Mouse (Mus musculus): ENCODE results near the gene Krt33a. TPM values are rescaled to one million over a fixed set of nuclear protein-coding genes. Genes with fewer than 3 reads are reported as not detected.

The Krt33a gene
- total and polyA plus RNA-seq, 3 experiments = not detected

GRCm38 (mm10) chr11:99993620-99994383 lies 22.2 kb downstream of the Krt33a start, which contains the start of gene Krtap17-1:
Krtap17-1 (minus strand) TSS chr11:99993994.
- Histone ChIP-seq H3K36me3 (ENCODE audit: control insufficient read depth in 1 of 2, insufficient read depth in 2 of 2, low read length in 2 of 2) (no peaks in the 10 kb centered on the region), H3K9me3 (replicated peaks; ENCODE audit: insufficient read depth, low read length) (no peaks in the 10 kb centered on the region), H3K79me2 (ENCODE audit: control insufficient read depth, insufficient read depth, low read length, poor library complexity) (no peaks in the 10 kb centered on the region), H3K9ac (ENCODE audit: control insufficient read depth, low read depth, low read length, poor library complexity, severe bottlenecking) (no peak within 1 kb of the TSS), H3K27me3 (ENCODE audit: control insufficient read depth in 1 of 2, insufficient read depth in 2 of 2, low read length in 2 of 2) (no peaks in the 10 kb centered on the region), H3K4me3 (ENCODE audit: control insufficient read depth in 1 of 2, insufficient read depth in 1 of 2, low read depth in 2 of 2, low read length in 2 of 2) (no peak within 1 kb of the TSS), H3K4me1 (ENCODE audit: control insufficient read depth in 1 of 2, insufficient read depth in 2 of 2, low read length in 2 of 2) (no peaks in the 10 kb centered on the region), H3K27ac (ENCODE audit: control insufficient read depth, low read depth, low read length) (no peak within 1 kb of the TSS)
- TF ChIP-seq POLR2AphosphoS2 (IDR thresholded peaks at IDR 0.05; ENCODE audit: low read length) (no peak), NELFE (IDR thresholded peaks at IDR 0.05; ENCODE audit: low read depth, low read length) (no peak), RAD21 (IDR thresholded peaks at IDR 0.05; ENCODE audit: low read depth, low read length) (no peak), MYC (IDR thresholded peaks at IDR 0.05; ENCODE audit: low read depth, low read length) (no peak), JUND (IDR thresholded peaks at IDR 0.05; ENCODE audit: low read depth, low read length) (no peak), ZNF384 (IDR thresholded peaks at IDR 0.05; ENCODE audit: low read depth, low read length) (no peak)
- DNase-seq (ENCODE audit: low read depth, low spot score) = no peak

GRCm38 (mm10) chr11:99990571-99990970 lies 25.4 kb downstream of the Krt33a start:
- no peaks in the 10 kb centered on the region for H3K36me3 ChIP-seq (ENCODE audit: control insufficient read depth in 1 of 2, insufficient read depth in 2 of 2, low read length in 2 of 2)
- H3K27me3 ChIP-seq (ENCODE audit: control insufficient read depth in 1 of 2, insufficient read depth in 2 of 2, low read length in 2 of 2) = no peaks in the 10 kb centered on the region
- H3K4me1 ChIP-seq (ENCODE audit: control insufficient read depth in 1 of 2, insufficient read depth in 2 of 2, low read length in 2 of 2) = no peaks in the 10 kb centered on the region
- TF ChIP-seq UBTF (IDR thresholded peaks at IDR 0.05; ENCODE audit: borderline replicate concordance, insufficient read depth, low read depth, low read length) (no peak), SMC3 (IDR thresholded peaks at IDR 0.05; ENCODE audit: low read depth, low read length) (no peak), NELFE (IDR thresholded peaks at IDR 0.05; ENCODE audit: low read depth, low read length) (no peak), MAZ (IDR thresholded peaks at IDR 0.05; ENCODE audit: low read depth, low read length) (no peak)
- DNase-seq (ENCODE audit: low read depth, low spot score) = no peak
- H3K79me2 ChIP-seq (ENCODE audit: control insufficient read depth, insufficient read depth, low read length, poor library complexity) = no peaks in the 10 kb centered on the region
- no peak overlapping the region for H3K27ac ChIP-seq (ENCODE audit: control insufficient read depth, low read depth, low read length)
- H3K9me3 ChIP-seq (replicated peaks; ENCODE audit: insufficient read depth, low read length) = no peaks in the 10 kb centered on the region
- H3K9ac ChIP-seq (ENCODE audit: control insufficient read depth, low read depth, low read length, poor library complexity, severe bottlenecking) = no peak overlapping the region
- no peak overlapping the region for H3K4me3 ChIP-seq (ENCODE audit: control insufficient read depth in 1 of 2, insufficient read depth in 1 of 2, low read depth in 2 of 2, low read length in 2 of 2)

- H3K27me3 ChIP-seq (ENCODE audit: control insufficient read depth in 1 of 2, insufficient read depth in 2 of 2, low read length in 2 of 2) = no peaks in the 10 kb centered on the region
- no peak overlapping the region for H3K9ac ChIP-seq (ENCODE audit: control insufficient read depth, low read depth, low read length, poor library complexity, severe bottlenecking)
- no peak overlapping the region for H3K4me3 ChIP-seq (ENCODE audit: control insufficient read depth in 1 of 2, insufficient read depth in 1 of 2, low read depth in 2 of 2, low read length in 2 of 2)
- H3K79me2 ChIP-seq (ENCODE audit: control insufficient read depth, insufficient read depth, low read length, poor library complexity) = no peaks in the 10 kb centered on the region
- TF ChIP-seq POLR2AphosphoS5 (IDR thresholded peaks at IDR 0.05; ENCODE audit: borderline replicate concordance, low read depth, low read length) (no peak), RAD21 (IDR thresholded peaks at IDR 0.05; ENCODE audit: low read depth, low read length) (no peak), KAT2A (conservative IDR thresholded peaks at IDR 0.05; ENCODE audit: low read depth, low read length) (no peak), MYB (IDR thresholded peaks at IDR 0.05; ENCODE audit: low read depth, low read length) (no peak), GABPA (IDR thresholded peaks at IDR 0.05; ENCODE audit: low read depth, low read length) (no peak), SIN3A (IDR thresholded peaks at IDR 0.05; ENCODE audit: low read length) (no peak), RCOR1 (IDR thresholded peaks at IDR 0.05; ENCODE audit: low read depth, low read length) (no peak), TAL1 (IDR thresholded peaks at IDR 0.05; ENCODE audit: low read length) (no peak), MAZ (IDR thresholded peaks at IDR 0.05; ENCODE audit: low read depth, low read length) (no peak), ZKSCAN1 (IDR thresholded peaks at IDR 0.05; ENCODE audit: low read depth, low read length) (no peak), E2F4 (IDR thresholded peaks at IDR 0.05; ENCODE audit: borderline replicate concordance, low read depth, low read length) (no peak)
- no peaks in the 10 kb centered on the region for H3K36me3 ChIP-seq (ENCODE audit: control insufficient read depth in 1 of 2, insufficient read depth in 2 of 2, low read length in 2 of 2)
- no peaks in the 10 kb centered on the region for H3K4me1 ChIP-seq (ENCODE audit: control insufficient read depth in 1 of 2, insufficient read depth in 2 of 2, low read length in 2 of 2)
- no peak overlapping the region for H3K27ac ChIP-seq (ENCODE audit: control insufficient read depth, low read depth, low read length)
- no peak for DNase-seq (ENCODE audit: low read depth, low spot score)
- H3K9me3 ChIP-seq (replicated peaks; ENCODE audit: insufficient read depth, low read length) = no peaks in the 10 kb centered on the region
Measured at GRCm38 (mm10) chr11:99989881-99990405, 26.1 kb downstream of the Krt33a start.
